Mouse (Mus musculus) small intestine, adult 2 months (tissue): ENCODE measurements around the gene Atp2a1.

Source experiments
- CTCF ChIP-seq: fragments of 200-500 bp; IDR thresholded peaks from 2 replicates; pipeline ENCODE4 v1.5.1; 2012; ENCODE audit warnings: low read depth, mild to moderate bottlenecking, control low read depth, inconsistent platforms, low read length, moderate library complexity, mixed read lengths; ENCODE audit not compliant: insufficient replicate concordance, insufficient read length; ENCODE audit errors: extremely low read depth
- POLR2A ChIP-seq: fragments of 200-500 bp; IDR thresholded peaks from 2 replicates; pipeline ENCODE4 v1.6.1; 2012; ENCODE audit warnings: low read depth, mild to moderate bottlenecking, control low read depth, inconsistent platforms, low read length, moderate library complexity

GRCm38 (mm10) chr7:126502023-126502741 lies 39.3 kb upstream of the Atp2a1 start:
- TF ChIP-seq CTCF (no peak), POLR2A (no peak; the same call in 1 of the 2 replicates)
